Mouse (Mus musculus) testis, adult 2 months (tissue): Measurements from ENCODE around the gene Lrrc32. TPM values are rescaled to one million over a fixed set of nuclear protein-coding genes. Genes with fewer than 3 reads are reported as not detected.

Source experiments
- H3K27ac ChIP-seq: fragments of 200-500 bp; 2 replicates; pipeline ENCODE4 v1.5.1; 2012; ENCODE audit warnings: low read depth, low read length; ENCODE audit not compliant: control insufficient read depth, insufficient read depth
- H3K27me3 ChIP-seq: fragments of 200-500 bp; 2 replicates; pipeline ENCODE4 v1.6.1; 2012; ENCODE audit warnings: mild to moderate bottlenecking, low read length, moderate library complexity; ENCODE audit not compliant: control insufficient read depth, insufficient read depth
- H3K36me3 ChIP-seq: fragments of 200-500 bp; 2 replicates; pipeline ENCODE4 v1.6.1; 2012; ENCODE audit warnings: mild to moderate bottlenecking, low read length; ENCODE audit not compliant: control insufficient read depth, insufficient read depth
- H3K4me1 ChIP-seq: fragments of 200-500 bp; 2 replicates; pipeline ENCODE4 v1.6.1; 2012; ENCODE audit warnings: low read length; ENCODE audit not compliant: control insufficient read depth, insufficient read depth
- H3K4me3 ChIP-seq: fragments of 200-500 bp; 2 replicates; pipeline ENCODE4 v1.5.1; 2012; ENCODE audit warnings: low read depth, mild to moderate bottlenecking, low read length, moderate library complexity, mixed read lengths; ENCODE audit not compliant: control insufficient read depth
- CTCF ChIP-seq: fragments of 200-500 bp; IDR thresholded peaks from 2 replicates; pipeline ENCODE4 v1.5.1; 2012; ENCODE audit warnings: low read depth, mild to moderate bottlenecking, inconsistent platforms, low read length, moderate library complexity; ENCODE audit not compliant: control insufficient read depth, insufficient read depth, insufficient replicate concordance
- POLR2A ChIP-seq: fragments of 200-500 bp; IDR thresholded peaks from 2 replicates; pipeline ENCODE4 v1.6.1; 2012; ENCODE audit warnings: low read depth, mild to moderate bottlenecking, inconsistent platforms, low read length, moderate library complexity; ENCODE audit not compliant: control insufficient read depth
- polyA plus RNA-seq: library from polyadenylated mRNA; depleted of rRNA; stranded (reverse); fragments of >200 nt; gene quantifications from 2 replicates; pipeline ENCODE4 v1.2.3, GENCODE M21; 2012

Gene Lrrc32
- polyA plus RNA-seq, 1 experiment = 0.48 TPM

GRCm38 (mm10) chr7:98481861-98482260 is 7.2 kb upstream of the Lrrc32 start:
- Histone ChIP-seq H3K4me1 (no peaks in the 10 kb centered on the region), H3K27me3 (no peaks in the 10 kb centered on the region), H3K27ac (no peak overlapping the region), H3K4me3 (no peak overlapping the region), H3K36me3 (no peaks in the 10 kb centered on the region)
- TF ChIP-seq CTCF (no peak), POLR2A (no peak)

GRCm38 (mm10) chr7:98482551-98483267 is 6.4 kb upstream of the Lrrc32 start:
- Histone ChIP-seq H3K36me3 (no peaks in the 10 kb centered on the region), H3K4me3 (no peak overlapping the region), H3K27me3 (no peaks in the 10 kb centered on the region), H3K4me1 (no peaks in the 10 kb centered on the region), H3K27ac (no peak overlapping the region)
- TF ChIP-seq POLR2A (no peak), CTCF (no peak)

DNA sequence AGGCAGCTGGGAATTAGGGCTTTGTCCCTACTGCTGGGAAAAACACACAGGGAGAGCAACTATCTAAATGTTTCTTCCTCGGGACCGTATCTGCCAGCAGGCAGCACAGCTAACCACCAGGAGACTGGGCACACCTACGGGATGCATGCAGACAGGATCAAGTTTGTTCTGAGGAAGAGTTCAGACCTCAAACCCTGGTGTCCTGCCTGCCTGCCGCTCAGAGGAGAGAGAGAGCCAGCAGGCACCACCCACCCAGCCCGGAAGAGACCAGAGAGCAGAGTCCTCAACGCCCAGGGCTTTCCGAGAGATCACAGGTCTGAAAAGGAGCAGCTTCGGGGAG is 5.8 kb upstream of the Lrrc32 start:
- Histone ChIP-seq H3K4me1 (no peaks in the 10 kb centered on the region), H3K27me3 (no peaks in the 10 kb centered on the region), H3K27ac (no peak overlapping the region), H3K4me3 (no peak overlapping the region), H3K36me3 (no peaks in the 10 kb centered on the region)
- TF ChIP-seq CTCF (no peak), POLR2A (no peak)

DNA sequence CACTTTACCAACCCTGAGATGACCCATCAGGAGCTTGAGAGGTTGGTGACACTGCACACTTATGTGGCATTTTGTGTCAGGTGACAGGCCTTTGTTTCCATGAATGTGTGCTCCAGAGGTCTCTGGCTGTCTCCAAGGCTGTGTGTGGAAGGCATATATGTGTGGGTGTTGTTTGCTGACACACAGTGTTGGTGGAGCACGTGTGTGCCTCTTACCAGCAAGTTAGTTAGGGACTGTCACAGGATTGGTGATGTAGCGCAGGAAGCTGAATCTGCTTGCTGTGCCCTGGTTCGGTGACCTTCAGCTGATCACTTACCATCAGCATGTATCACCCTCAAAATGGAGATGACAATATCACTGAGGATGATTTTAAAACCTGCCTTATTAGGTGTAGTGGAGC is 4.2 kb upstream of the Lrrc32 start:
- Histone ChIP-seq H3K27me3 (no peaks in the 10 kb centered on the region), H3K4me1 (peaks cover 5% of the 10 kb centered on the region), H3K36me3 (no peaks in the 10 kb centered on the region), H3K4me3 (no peak overlapping the region), H3K27ac (no peak overlapping the region)
- TF ChIP-seq CTCF = no peak

DNA sequence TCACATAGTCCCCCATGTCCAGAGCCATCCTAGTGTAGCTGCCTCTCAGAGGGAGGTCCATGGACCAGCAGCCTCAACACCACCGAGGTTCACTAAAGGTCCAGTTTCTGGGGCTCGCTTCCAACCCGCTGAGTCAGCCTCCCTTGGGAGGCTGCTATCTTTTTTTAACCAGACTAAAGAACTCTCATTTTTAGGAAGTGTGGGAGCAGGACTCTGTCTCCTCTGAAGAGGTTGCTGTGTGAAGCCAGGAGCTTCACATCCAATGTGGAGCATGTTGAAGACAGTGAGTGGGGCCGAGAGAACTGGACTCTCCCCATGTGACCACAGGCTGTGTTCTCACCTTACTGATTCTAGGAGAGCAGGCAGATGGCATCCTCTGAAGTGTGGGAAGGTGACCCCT is 3.6 kb upstream of the Lrrc32 start:
- H3K4me1 ChIP-seq = peaks cover 8% of the 10 kb centered on the region
- no peak overlapping the region for H3K4me3 ChIP-seq

DNA sequence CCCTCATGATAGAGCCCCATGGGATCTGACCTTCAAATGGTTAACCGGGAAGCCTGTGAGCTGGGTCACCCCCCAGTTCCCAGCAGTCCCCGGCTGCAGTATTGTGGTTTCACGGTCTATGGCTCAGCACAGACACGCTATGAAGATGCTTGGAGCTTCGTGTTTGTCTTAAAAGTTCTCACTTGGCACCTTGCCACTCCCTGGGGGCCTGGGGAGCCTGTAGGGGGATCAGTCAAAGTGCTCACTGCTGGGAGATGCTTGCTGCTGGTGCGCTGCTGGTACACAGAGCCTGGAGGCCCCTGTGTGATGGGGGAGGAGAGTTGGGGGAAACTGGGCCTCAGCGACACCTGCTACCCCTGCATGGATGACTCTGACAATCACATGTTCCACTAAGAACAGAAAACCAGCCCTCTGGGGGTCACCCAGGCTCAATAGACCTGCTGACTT is 2.6 kb upstream of the Lrrc32 start:
- Histone ChIP-seq H3K4me3 (no peak overlapping the region), H3K36me3 (no peaks in the 10 kb centered on the region), H3K4me1 (peaks cover 8% of the 10 kb centered on the region), H3K27ac (no peak overlapping the region), H3K27me3 (no peaks in the 10 kb centered on the region; the same call in 1 of the 2 replicates)
- TF ChIP-seq POLR2A (no peak), CTCF (no peak)

More for the DNA sequence above, 3.6 kb upstream of the Lrrc32 start:
- Histone ChIP-seq H3K27me3 (no peaks in the 10 kb centered on the region), H3K27ac (no peak overlapping the region), H3K36me3 (no peaks in the 10 kb centered on the region)
- TF ChIP-seq CTCF = no peak
- TF ChIP-seq POLR2A = no peak

GRCm38 (mm10) chr7:98487202-98487980 is 1.7 kb upstream of the Lrrc32 start:
- Histone ChIP-seq H3K27me3 (no peaks in the 10 kb centered on the region; the same call in 1 of the 2 replicates), H3K4me3 (no peak overlapping the region), H3K4me1 (peaks cover 8% of the 10 kb centered on the region), H3K36me3 (no peaks in the 10 kb centered on the region), H3K27ac (no peak overlapping the region)
- TF ChIP-seq CTCF (no peak), POLR2A (no peak)
